Mouse (Mus musculus): ENCODE measurements around the gene Shisa3.

Shisa3 gene

GRCm38 (mm10) chr5:67633831-67634268, 26.2 kb downstream of the Shisa3 start:
- no peak for DNase-seq

GRCm38 (mm10) chr5:67634339-67634738, 26.7 kb downstream of the Shisa3 start:
- DNase-seq: no peak

DNA sequence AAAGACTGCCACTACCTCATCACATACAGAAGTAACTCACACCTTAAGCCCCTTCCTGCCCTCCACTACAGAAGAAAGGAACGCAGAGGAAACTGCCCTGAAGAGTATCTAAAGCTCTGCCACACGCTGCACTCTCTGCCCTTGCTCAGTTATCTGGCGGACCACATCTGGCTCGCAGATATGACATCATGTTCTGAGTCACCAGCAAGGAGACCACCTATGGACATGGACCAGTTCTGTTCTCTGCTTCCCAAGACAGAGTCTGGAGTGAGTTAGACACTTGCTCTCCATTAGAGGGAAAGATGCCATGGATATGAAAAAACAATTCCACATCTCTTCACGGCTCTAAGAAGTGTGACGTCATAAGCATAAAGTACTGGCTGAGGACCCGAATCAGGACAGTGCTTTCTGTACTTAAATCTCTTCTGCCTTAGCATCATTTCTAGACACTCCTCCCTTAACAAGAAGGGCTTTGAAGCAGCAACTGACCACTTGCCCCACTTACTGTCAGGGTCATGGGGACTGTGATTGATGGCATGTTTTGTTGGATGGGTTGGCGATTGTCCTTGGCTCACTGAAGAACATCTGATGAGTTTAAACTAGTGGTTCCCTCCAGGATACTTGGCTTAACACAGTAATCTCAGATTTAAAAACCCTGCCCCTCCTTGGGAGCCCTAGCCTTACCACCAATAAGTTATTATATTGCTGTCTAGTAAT, 33.1 kb downstream of the Shisa3 start:
- no peak for DNase-seq

- DNase-seq: no peak
These were observed 33.9 kb downstream of the Shisa3 start for GRCm38 (mm10) chr5:67641406-67642120.

DNA sequence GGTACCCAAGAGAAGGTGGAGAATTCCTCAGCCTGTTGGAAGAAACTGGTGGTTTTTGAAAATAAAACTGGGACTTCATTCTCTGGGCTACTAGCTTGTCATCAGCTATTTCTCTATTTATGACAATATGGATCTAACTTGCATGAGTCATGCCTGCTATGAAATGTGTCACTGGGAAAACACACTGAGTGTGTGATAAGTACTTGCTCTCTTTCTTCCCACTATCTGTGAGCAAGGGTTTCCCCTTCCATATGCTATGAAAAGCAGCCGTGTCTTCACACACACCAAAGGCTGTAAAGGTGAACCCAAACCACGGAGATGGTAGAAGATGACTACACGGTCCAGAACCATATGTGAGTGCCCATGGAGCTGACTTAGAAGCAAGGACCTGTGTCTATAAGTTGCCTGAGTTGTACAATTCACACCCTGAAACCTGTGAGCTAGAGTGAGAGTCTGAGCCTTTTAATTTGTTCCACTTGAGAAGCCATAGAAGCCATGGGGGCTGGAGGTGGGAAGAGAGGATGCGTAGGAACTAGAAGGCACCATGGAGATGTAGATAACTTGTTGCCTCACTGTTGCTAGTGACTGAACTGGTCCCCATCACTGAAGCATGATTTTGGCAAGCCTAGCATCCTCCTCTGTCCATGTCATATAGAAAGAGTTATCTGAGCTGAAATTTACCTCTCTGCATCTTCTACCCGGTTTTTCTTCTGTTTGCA, 36.0 kb downstream of the Shisa3 start:
- no peak for DNase-seq

DNA sequence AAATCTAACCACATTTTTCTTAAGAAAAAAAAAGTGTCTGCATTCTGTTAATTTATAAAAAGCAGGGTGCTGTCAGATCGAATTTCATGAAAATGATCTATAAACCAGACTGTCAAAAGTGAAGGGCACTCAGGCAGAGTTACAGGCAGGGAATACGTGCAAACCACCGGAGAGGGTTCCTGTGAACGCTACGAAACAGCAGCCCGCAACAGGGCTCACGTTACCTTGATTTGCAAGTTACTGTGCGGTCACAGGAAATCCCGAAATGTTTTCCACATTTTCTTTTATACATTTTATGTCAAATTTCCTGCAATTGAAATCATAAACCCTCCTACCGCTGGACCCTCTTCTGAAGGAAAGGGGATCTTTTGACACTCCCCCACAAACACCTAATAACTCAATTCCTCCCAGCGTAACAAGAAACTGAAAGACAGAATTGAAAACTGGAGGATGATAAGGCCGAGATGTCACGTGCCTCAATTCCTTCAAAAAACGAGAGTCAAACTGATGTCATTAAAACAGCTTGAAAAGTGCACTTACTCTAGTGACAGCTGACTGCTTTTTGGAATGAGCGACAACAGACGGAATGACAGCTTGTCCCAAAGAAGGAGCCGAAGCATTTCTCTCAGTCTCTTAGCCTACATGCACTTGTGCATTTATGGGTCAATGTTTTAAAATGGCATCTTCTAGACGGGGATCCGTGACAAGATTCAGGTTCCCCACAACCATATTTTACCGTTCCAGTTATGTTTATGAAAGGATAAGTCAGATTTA, 39.3 kb downstream of the Shisa3 start:
- no peak for DNase-seq

DNA sequence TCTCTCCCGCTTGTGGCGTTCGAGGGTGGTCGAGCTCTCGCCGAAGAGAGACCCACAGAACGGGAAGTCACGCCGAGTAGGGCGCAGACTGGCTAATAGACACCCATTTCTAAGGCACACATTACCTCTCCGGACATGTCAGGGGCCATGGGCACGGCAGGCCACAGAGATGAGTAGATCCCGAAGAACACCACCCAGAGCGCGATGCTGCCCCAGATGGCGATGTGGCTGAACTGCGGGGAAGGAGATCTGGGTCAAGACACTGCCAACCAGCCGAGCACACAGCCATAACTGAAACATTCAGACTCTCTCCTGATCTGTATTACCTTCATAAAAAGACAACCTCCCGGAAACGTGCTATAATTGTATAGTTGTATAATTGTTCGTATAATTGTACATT, 39.9 kb downstream of the Shisa3 start:
- peak; percentile 11 to 25 for DNase-seq

DNA sequence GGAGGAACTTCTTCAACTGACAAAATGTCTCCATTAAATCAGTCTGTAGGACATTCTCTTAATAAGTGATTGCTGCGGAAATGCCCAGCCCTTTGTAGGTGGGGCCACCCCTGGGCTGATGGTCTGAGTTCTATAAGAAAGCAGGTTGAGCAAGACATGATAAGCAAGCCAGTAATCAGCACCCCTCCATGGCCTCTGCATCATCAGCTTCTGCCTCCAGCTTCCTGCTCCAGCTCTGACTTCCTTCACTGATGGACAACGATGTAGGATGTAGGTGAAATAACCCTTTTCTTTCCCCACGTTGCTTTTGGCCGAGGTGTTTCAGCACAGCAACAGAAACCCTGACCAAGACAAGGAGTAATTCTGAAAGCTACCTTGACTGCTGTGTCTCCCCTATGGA, 41.5 kb downstream of the Shisa3 start:
- DNase-seq: no peak

DNA sequence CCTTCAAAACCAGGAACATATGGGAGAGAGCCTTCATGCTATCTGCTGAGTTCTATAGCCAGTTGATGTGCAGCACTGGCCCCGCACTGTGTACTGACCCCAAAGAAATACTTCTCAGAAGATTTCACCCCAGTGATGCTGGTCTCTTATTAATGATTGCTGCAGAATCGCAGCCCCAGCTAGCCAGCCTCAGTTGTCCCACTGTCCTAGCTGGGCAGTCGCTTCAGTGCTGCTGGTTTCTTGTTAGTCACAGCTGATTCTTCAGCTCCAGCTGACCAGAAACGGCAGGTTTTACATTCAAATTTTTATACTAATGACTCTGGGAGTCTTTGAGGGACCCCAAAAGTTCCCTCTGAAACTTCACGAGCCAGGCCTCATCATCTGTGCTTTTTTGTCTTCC, 42.3 kb downstream of the Shisa3 start:
- no peak for DNase-seq

DNA sequence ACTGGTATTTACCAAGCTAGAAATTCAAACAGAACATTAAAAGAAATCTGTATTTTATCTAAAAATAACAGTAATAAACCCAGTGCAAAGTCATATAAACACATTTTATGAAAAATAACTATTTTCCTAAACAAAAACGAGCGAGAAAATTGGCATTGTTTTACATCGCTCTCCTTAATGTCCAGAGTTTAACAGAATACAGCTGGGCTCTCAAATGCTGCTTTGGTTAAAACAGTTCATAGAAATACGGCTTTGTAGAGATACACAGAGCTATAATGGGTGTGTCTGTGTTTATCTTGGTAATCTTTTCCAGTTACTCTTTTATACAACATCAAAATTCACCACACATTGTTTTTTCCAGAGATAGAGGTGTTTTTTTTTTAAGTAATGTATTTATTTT, 44.8 kb downstream of the Shisa3 start:
- DNase-seq: no peak

DNA sequence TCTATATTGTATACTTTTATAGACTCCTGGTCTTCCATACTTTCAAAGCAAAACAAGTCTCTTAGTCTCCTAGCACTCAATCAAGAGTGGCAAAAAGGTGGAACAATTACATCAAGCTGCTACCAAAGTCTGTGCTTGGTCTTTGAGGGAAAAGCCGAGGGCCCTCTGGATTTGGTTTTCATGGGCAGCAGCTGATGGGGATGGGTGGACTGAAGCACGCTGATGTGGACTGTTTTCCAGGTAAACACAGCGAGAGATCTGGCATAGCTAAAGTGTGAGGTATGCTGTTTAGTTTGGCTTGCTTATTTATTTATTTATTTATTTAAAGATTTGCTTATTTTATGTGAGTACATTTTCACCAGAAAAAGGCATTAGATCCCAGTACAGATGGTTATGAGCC, 45.9 kb downstream of the Shisa3 start:
- DNase-seq: no peak

DNA sequence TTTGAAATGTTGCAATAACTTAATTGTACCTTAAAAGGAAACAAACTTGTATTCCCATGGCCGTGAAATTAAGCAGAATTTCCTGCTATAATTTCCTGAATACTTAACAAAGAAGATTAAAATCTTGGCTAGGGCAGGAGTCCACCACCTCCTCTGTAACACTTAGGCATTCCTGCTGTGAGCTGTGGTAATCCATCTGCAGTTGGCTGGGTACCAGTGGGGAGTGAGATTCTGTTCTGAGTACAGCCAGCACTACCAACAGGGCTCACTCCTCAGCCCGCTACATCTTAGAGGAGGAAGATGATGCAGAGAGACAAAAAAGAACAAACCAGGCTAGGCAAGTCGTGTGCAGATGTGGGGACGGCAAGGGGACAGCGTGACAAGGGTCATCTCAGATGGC, 46.9 kb downstream of the Shisa3 start:
- DNase-seq: no peak

GRCm38 (mm10) chr5:67655696-67656519, 48.2 kb downstream of the Shisa3 start:
- no peak for DNase-seq

GRCm38 (mm10) chr5:67656821-67657259, 49.2 kb downstream of the Shisa3 start:
- no peak for DNase-seq

- DNase-seq: no peak
These were observed 52.2 kb downstream of the Shisa3 start for GRCm38 (mm10) chr5:67659864-67660263.

DNA sequence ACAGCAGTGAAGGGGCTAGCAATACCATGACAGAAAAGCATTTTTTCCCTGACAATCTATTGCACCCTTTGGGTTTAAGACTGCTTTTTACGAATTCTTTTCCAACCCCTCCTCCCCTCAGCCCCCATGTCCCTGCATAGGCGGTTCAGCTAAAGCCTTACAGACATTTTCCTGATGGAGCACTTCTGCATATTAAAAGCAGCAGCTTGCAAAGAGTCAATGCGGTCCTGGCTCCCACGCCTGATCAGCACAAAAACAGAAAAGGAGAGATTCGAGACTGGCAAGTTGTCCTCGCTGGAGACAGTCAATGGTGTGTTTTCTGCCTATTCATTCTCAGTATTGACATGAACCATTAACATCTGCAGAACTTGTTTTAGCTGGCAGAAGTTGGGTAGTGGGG, 55.0 kb downstream of the Shisa3 start:
- no peak for DNase-seq

GRCm38 (mm10) chr5:67669436-67669896, 61.8 kb downstream of the Shisa3 start:
- DNase-seq: no peak

GRCm38 (mm10) chr5:67670158-67670557, 62.5 kb downstream of the Shisa3 start:
- no peak for DNase-seq

GRCm38 (mm10) chr5:67673008-67673407, 65.3 kb downstream of the Shisa3 start:
- no peak for DNase-seq
